Mouse (Mus musculus) right cerebral cortex, postnatal 4 days (tissue): ENCODE results near the gene Itga3.
A peak's percentile ranks its signal among the peaks of the same experiment; 100 is the strongest.

ENCODE experiments used
- DNase-seq: peaks from one replicate; pipeline ENCODE4 v3.0.0-alpha.2; 2022

Itga3 gene

DNA sequence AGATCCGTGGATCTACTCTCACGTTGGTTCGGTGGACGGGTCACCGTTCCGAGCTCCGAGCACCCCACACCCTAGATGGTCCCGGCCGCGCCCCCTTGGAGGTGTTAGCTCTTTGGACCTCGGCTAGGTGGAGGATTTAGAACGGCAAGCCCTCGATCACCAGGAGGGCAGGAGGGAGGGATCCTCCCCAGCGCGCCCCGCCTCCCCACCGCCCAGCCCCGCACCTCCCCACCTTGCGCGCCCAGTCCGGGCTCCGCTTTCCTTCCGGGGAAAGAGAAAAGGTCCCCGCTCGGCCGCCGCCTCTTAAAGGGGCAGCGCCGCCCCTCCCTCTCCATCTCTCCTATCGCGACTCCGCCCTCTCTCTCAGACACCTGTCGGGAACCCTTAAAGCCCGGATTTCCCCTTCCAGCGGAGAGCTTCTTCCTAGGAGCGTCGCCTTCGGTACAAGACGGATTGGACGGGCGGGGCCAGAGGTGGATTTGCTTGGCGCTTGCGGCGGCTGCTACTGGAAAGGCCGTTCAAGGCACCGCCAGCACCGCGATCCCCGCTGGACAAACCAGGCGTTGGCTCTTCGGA is at the start of gene Itga3:
Gene Itga3, minus strand, starts transcription at position 266 of the 576 bp plus-strand sequence.
- DNase-seq: peak; percentile 55

DNA sequence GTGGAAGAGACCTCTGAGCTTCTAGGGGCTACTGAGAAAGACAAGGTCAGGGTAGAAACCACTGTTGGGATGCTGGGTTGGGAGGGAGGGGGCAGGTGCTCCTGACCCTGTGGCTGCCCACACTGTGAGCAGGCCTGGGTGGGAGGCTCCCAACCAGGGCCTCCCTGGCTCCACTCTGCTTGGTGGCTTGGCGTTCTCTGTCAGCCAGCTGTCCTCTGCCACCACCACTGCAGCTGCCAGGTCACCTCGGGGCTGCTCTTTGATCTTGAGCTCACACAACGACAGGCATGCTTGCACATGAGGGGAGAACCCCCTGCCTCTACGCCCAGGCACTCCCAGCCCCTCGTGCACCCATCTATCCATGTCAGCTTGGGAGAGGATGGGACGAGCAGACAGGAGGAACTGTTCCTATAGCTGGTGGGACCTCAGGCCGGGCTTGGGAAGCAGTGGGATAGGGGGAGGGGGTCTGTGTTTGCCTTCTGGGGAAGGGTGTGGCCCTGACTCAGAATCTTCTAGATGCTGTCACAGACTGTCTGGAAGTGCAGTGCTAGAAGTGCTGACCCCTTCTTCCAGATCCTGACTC is 48.9 kb upstream of the Itga3 start:
- DNase-seq: no peak

DNA sequence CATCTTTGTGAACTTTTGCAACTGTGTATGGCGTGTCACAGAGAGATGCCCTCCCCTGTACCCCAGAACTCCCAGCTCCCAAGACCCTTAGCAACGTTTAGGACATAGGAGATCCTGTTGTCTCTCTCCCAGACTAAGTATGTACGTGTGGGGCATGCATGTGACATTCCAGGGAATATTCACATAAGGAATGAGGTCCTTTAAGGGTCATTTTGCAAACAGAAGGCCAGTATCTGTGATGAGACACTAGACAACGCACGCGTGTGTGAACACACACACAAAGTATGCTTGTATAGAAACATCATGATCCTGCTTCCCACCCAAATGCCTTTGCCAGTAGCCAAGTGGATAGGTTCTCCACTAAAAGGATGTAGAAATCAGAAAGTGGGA is 45.5 kb upstream of the Itga3 start:
- DNase-seq: no peak

DNA sequence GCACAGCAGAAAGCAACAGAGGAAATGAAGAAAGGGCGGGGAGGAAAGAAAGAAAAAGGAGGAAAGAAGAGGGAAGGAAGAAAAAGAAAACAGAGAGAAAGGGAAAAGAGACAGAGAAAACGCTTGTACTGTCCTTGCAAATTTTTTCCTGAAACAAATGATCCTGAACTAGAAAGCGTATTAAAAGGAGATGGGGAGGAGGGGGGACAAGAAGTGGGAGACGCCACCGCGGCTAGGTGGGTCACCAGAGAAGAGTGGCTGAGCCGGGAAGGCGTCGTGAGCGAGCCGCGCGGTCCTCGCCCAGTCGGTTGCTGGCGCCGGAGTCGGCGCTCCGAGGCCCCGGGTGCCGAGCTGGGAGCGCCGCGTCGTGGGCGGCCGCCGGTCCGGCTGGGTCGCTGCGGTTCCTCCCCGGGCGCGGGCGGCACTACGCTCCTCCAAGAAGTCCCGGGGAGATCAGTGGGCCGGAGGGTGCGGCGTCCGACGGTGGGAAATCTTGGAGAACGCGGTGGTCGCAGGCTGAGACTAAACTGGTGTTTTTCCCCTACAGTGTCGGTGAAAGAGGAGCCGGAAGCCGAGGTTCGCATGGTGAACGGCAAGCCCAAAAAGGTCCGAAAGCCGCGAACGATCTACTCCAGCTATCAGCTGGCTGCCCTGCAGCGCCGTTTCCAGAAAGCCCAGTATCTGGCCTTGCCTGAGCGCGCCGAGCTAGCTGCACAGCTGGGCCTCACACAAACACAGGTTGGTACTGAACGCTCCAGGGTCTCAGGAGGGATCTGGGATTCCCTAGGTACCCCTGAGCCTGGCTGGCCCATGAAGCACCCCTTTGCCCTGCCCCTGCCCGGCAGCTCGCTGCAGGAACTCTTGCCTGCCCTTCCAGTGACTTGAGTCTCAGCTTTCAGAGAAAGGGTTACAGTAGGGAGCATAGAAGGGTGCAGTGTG is 44.8 kb upstream of the Itga3 start:
- no peak for DNase-seq

DNA sequence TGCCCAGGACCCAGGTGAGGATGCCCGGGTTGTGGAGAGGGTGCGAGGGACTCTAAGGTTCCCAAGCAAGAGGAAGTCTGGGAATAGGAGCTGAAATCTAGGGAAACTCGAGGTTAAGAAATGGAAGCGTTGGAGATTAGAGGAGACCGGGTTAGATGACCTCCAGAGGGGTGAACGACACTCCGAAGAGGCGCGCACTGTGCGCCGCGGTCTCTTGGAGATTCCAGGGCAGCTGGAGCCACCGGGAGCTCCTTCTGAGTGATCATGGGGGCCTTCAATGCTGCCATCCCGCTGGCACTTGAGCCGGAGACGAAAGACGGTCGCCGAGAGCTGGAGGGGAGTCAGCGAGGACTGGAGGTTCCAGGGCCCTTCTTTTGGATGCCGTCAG is 44.0 kb upstream of the Itga3 start:
- no peak for DNase-seq

DNA sequence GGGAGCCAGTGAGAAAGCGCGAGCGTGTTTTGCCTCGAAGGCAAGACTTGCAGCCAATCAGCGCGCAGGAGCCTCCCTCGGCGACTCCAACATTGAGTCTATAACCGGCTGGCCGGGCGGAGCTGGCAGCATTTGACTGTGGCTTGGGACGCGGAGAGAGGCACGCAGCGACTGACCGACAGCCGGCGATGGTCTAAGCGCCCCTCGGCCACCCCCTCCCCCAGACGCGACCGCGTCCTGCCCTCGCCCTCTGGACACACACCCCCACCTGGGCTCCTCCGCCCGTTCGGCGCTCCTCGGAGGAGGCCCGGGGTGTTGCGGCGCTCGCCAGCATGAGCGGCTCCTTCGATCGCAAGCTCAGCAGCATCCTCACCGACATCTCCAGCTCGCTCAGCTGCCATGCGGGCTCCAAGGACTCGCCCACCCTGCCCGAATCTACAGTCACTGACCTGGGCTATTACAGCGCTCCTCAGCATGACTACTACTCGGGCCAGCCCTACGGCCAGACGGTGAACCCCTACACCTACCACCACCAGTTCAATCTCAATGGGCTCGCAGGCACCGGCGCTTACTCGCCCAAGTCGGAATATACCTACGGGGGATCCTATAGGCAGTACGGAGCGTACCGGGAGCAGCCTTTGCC is 43.5 kb upstream of the Itga3 start, which contains the start of gene Dlx3:
Gene Dlx3, plus strand, starts transcription at position 130 of the 643 bp plus-strand sequence.
- DNase-seq: peak; percentile 44

DNA sequence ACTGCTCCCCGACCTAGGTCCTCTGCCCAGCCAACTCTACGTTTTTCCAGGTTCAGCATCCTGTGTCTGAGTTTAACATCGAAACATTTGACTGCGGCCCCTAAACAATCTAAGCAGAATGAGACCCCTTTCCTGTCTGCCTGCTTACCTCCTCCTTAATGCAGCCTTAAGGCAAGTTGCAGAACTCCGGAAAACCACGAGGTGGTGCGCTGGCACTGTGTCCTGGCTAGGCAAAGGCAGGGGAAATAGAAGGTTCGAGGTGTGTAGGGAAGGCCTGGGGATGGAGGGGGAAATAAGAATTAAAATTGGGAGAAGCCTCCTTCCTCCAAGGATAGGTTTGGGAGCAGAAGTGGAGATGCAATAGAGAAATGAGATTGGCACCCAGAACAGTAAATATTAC is 41.9 kb upstream of the Itga3 start:
- peak; percentile 91 for DNase-seq

DNA sequence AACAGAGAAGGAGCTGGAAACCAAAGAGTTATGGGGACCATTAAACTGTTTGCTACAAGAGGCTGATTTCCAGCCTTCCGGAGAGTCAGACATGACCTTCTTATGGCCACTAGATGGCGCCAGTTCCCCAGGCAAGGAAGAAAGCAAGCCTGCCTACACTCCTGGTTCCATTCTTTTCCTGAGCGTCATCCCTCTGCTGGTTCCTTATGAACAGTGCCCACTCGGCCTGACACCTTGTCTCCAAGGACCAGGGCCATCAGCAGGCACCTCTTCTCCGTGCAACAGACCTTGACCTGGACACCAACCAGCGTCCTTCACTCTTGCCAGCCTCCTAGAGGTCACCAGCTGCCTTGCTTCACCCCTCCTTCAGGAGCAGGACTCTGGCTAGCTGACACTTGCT is 40.4 kb upstream of the Itga3 start:
- DNase-seq: peak; percentile 72

DNA sequence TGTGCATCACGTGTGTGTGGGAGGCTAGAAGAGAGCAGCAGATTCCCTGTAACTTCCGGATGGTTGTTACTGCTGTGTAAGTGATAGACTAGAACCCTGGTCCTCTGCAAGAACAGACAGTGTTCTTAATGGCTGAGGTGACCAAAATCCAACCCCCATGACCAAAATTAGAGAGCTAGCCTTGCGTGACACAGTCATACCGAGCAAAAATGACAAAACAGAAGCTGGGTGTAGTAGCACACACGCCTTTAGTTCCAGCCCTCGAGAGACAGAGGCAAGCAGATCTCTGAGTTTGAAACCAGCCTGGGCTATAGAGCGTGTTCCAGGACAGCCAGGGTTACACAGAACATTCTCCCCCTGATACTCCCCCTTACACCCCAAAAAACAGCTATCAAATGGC is 33.5 kb upstream of the Itga3 start:
- DNase-seq: no peak

DNA sequence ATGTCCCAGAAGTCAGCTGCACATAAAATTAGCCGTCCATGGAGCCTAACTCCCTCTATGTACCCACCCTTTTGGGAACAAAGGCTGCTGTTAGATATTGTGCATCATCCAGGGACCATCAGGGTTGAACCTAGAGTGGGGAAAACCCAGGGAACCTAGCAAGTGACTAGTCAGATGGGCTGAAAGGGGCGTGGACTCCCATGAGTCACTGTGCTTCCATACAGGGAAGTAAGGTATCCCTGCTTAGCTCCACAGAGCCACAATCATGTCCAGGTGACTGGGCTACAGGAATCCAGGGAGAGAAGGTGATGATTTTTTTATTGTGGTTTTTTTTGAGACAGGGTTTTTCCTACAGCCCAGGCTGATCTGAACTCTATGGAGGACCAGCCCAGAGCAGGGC is 32.4 kb upstream of the Itga3 start:
- no peak for DNase-seq

DNA sequence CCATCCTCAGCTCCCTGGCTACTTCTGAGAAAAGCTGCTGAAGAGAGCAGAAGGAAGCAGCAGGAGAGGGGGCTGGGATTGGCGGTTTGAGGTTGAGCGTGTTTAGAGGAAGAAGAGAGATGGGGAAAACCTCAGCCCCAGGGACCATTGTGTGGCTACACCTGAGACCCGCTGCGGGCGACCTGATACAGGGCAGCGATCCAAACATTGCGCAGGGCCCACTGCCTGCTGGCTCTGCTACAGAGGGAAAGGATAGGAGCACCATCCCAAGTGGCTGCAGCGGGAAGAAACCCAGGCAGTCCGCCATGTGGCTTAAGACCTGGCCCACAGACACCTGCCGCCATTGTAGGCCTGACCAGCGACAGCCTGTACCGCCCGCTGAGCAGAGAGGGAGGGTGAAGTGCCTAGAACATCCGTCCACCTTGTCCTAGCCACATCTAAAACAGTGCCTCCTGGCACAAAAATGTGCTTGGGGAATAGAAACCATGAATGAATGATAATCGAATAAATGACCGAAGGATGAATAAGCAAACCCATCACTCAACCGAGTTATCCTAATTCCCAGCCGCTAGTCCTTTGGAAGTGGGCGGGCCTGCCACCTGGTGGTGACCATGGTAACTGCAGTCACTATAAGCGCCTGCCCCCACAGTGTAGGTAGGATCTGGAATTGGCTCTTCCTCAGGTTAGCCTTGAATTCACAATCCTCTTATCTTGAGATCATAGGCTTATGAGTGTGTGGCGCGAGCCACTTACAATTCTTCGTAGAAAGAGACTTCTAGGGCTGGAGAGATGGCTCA is 30.0 kb upstream of the Itga3 start:
- peak; percentile 88 for DNase-seq

DNA sequence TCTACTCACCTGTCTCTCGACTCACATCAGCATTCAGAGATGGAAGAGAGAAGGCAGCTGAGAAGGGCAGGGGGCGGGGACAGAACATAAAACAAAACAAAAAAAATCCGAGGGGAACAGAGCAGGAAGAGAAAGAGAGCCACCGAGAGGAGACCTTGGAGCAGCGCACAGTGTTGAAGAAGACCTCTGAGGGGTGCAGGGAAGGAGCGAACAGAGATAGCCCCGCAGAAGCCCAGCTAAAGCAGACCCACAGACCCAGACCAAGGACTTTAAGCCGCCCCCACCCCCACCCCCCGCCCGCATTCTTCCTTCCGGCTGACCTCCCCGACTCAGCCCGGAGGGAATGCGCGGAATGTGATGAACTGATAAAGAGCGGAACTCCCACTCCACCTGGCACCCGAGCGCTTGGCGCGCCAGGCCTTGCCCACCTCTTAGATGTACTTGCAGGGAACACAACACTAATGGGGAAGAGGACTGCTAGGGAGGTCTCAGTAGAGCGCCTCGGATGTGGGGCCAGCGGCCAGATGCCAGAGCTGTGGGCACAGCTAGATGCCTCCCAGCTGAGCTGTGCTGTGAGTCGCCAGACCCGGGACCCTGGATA is 28.8 kb upstream of the Itga3 start:
- no peak for DNase-seq

DNA sequence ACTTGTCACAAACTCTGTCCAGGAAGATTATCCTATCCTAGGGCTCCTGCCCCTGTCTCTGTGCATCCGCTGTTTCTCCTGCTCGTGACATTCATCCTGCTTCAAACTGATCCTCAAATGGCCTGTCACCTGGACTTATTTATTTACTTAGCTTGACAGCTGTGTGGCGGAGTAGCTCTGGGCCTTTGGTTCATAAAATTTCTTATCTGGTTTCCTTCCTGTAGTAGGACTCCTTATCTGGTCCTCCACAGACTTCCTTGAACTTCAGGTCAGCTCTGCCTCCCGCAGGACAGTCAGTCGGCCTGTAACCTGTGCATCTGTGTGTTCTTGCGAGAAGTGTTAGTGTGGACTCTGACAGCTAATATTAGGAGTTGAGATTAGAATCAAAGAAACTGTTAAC is 27.7 kb upstream of the Itga3 start:
- DNase-seq: no peak

DNA sequence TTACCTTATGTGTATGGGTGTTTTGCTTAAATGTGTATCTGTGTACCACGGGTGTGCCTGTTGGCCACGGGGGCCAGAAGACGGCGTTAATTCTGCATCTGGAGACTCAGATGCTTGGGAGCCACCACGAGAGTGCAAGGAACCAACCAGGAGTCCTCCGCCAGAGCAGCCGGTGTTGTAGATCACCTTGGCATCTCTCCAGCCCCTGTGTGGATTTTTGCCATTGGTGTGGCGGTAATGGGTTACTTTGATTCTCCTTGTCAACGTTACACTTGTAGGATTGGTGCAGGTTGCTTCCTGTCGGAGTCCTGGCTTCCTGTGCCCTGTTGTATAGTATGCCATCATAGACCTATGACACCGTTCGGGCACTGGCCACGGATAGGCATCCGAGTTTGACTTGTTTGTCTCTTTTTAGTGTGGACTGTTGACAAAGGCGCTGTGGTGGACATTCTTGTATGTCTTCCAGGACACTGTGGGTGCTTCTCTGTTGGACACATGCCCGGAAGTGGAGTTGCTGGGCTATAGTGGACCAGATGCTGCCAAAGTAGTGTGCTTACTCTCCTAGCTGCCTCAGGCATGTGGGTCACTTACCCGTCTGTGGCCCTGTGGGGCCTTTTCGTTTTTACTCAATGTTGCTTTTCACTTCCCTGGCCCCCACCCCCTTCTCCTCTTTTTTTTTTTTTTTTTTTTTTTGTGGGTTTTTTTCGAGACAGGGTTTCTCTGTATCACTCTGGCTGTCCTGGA is 25.7 kb upstream of the Itga3 start:
- no peak for DNase-seq

DNA sequence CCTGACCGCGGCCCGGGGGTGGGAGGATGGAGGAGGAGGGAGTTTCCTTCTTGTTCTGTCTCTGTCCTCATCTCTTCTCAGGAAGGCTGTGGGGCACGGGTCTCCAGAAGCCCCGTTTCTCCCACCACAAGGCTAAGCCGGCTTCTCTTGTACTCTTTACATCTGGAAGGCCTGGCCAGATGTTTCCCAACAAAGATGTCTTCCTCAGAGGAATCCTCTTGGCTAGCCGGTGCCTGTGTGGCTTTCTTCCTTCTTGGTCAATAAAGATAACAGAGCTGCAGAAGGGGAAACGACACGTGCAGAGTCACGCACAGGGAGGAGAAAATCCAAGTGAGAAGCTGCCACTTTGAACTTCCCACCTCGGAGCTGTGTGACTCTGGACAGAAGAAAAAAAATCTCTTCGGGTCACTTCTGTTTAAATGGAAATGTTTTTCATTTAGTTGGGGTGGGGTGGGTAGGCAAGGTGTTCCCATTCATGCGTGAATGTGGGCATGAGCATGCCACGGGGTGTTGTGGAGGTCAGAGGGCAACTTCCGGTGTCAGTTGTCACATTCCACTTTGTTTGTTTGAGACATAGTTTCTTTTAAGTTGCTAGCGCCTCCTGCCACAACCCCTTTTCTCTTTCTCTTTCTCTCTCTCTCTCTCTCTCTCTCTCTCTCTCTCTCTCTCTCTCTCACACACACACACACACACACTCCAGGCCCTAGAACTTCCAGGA is 24.6 kb upstream of the Itga3 start:
- DNase-seq: no peak

DNA sequence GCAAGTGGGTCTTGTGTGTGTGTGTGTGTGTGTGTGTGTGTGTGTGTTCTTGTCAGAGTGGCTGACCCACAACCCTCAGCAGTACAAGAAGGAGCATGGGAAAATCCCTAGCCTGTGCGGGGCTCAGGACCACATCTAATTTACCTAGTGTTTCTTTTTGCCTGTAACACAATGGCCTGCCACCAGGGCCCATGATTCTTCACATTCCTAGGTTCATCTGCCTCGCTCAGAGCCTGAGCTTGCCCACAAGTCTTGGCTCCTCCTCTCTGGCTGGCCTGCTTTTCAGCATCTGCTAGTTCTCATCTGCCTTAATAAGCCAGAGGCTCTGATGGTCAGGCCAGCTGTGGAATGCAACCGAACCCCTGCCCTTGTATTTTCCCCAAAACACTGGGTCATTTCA is 23.8 kb upstream of the Itga3 start:
- no peak for DNase-seq

DNA sequence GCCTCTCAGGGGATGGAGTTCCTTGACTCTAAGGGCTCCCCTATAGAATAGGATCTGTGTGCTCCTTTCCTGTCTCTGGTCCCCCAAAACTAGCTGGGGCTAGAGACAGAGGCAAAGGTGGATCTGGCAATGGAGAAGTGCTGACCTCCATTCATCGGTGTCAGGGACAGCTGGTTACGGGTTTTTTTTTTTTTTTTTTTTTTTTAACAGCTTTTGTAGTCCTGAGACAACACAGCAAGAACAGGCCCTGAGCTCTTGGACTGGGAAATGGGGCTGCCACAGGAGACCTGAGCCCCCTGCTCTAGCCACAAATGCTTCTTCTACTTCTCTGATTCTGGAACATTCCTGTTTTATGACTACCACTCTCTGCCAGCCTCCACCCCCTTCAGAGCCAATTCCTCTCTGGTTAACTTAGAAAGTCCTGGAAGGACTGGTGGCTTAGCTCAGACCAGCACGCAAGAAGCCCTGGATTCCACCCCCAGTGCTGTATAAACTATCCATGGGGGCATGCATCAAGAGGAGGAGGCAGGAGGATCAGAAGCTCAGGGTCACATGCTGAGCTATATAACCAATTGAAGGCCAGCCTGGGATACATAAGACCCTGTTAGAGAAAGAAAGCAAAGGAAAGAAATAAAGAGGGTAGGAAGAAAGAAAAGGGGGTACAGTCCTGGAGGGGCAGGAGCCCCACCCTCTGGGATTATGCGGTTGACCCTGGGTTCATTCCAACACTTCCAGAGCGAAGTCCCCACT is 21.9 kb upstream of the Itga3 start:
- DNase-seq: no peak

DNA sequence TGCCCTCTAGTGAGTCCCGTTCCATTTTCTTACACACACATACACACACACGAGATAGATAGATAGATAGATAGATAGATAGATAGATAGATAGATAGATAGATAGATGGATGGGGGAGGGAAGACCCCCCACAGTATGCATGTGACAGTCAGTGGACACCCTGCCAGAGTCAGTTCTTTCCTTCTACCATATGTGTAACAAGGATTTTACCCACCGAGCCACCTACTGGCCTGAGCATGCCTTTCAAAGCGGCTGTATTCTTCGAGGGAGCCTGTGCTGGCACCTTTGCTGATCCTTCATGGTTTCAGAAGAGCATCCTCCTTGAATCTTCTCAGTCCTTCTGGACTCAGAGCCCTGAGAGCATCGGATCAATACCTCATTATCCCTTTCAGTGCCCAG is 21.3 kb upstream of the Itga3 start:
- DNase-seq: no peak

DNA sequence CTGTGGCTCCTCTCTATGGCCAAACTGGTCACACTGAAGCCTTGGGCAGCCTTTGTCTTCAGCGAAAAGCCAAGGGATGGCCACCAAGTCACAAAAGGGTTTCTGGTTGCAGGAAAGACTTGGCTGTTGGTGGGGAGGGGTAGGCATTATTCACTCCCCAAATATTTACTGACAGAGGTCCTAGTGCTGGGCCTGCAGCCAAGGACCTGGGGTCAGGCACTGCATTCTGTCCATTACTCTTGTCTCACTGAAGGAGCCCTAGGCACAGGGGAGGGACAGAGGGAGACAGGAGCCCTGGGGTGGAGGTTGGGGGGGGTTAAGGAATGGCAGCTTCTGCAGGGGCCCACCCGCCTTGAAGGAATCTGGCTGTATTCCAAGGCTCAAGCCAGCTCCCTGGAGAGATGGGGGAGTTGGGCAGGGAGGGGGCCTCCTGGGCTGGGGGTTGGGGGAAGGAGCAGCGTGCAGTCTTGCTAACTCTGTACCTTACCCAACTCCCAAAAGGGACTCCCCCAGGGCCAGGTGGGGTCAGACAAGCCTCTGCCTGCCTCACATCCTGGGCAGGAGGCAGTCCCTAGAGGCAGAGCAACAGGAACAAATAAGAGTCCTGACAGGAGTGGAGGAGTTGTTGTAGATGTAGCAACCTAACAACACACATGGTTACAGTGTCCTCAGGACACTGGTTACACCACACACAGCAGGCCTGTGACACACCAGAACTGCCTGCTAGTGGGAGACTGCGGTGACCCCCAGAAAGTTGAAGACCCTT is 20.2 kb upstream of the Itga3 start:
- DNase-seq: no peak
